Mouse (Mus musculus): ENCODE results near the gene Dzip3.

DNA sequence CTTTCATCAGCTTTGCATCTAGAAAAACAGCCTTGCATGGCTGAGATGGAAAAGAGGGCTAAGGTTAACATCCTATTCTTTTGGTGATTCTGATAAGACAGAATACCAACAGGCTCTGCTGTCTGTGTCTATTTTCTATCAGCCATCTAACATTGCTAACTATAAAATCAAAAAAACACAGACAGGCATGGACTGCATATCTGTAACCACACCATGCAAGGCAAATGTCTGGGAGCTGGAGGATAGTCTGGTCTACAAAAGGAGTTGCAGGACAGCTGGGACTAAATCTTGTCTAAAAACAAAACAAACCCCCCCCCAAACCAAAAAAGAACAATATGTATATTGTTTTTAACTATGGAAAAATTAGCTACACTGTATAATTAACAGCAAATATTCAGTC lies 14.0 kb downstream of the Dzip3 start:
- no peak for TF ChIP-seq CTCF (IDR thresholded peaks at IDR 0.05)
- no peak for TF ChIP-seq EP300 (IDR thresholded peaks at IDR 0.05)
